Mouse (Mus musculus): ENCODE measurements around the gene Gm13691.
"Not testable (repeated sequence)": the region's sequence is repeated elsewhere in the genome, so short reads cannot be mapped to it uniquely, and the experiment has no call there.

The Gm13691 gene

DNA sequence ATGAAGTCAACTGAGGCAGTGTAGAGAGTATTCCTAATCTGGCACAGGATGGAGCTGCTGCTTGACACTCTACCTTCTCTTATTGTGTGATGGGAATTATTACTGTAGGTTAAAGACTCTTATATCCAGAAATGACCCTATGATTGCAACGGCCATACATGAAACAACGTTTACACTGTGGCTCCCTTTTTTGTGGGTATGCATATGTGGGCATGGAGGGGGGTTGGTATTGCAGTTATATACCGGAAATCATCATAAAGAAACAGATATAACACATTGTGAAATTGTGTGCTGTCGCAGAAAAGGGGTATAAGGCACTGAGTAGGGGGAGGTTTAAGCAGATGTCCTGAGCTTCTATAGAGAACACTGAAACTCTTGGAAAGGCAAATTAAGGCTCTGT is 45.6 kb downstream of the Gm13691 start:
- no peak for DNase-seq (ENCODE audit: low read depth)

DNA sequence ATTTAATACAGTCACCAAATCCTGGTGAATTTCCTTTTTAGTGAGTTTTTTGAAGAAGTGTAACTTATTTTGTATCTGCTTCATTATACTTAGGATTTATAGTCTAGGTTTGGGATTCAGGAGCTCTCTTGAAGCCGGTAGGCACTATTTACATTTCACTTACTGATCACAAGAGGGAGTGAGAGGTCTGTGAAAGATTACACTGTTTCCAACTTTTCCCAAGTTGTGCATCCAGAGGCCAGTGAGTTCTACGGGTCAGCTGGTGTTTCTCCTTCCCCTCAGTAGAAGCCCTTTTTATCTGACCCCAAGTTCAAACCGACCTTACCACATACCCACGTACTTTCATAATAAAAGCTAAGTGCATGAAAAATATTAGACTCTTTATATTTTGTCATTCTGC is 47.0 kb downstream of the Gm13691 start:
- no peak for DNase-seq (ENCODE audit: low read depth)

DNA sequence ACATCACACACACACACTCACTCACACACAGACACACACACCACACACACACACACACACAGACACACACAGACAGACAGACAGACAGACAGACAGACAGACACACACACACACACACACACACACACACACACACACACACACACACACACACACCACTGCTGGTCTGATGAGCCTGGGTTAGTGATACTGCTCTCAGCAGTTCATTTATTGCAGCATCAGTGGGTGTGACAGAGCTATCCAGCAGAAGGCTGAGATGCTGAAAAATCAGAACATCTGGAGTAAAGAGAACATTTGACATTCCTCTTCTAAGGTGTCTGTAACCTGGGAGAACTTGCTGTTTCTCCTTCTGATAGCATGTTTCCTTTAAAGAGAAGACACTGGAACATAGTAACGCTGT is 47.6 kb downstream of the Gm13691 start:
- DNase-seq (ENCODE audit: low read depth), result not testable (repeated sequence)

DNA sequence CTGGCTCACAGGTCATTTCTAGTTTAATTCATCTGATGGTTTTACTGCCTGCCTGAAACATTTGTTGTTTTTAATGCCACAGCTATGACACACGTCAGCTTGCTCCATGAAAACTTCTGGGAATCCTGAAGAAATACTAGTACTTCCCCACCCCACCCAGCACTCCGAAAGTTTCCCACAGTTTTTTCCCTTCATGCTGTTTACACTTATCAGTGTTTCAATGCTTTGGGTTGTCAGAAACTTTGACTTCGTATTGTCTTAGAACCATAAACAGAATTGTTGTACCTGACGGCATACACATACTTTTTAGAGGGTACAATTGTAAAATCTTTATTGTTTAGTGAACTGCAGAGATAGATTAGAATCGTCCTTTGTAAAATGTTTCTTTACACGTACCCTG is 48.9 kb downstream of the Gm13691 start:
- DNase-seq (ENCODE audit: low read depth), result no peak

Data from fibroblast of lung, adult 2 months (primary cell).